ENCODE assay signal across 27 mouse cellular contexts in genomic region chr10:28338536-28338935, GRCm38 (mm10).
DNase-seq lines count a peak whose midpoint lies in the region; ATAC-seq and TF ChIP-seq lines count a peak whose summit lies in the region.
"Had no signal": no experiment of that assay in that cellular context is flagged by ENCODE, and none has a peak within 500 bp of the region (broad histone marks: within the 10 kb centered on the region; RNA-seq: fewer than 3 reads in every experiment).

No protein-coding gene starts in this region.

- H3K4me3 ChIP-seq in forebrain, embryonic 15.5 days = no peak overlapping the region
- H3K4me3 ChIP-seq in forebrain, embryonic 10.5 days = no peak overlapping the region
- H3K4me3 ChIP-seq in layer of hippocampus, adult 2 months = no peak overlapping the region
- no peak overlapping the region for H3K4me3 ChIP-seq in midbrain, embryonic 14.5 days (replicated peaks; ENCODE audit: low read depth, low read length)
- no peak overlapping the region for H3K4me3 ChIP-seq in midbrain, embryonic 16.5 days (ENCODE audit: low read depth, low read length)
- H3K4me3 ChIP-seq in limb, embryonic 10.5 days = no peak overlapping the region
- H3K4me3 ChIP-seq: embryonic facial prominence, embryonic 13.5 days; heart, embryonic 13.5 days; left cerebral cortex, adult 2 months; limb, embryonic 15.5 days; liver, embryonic 13.5 days; megakaryocyte, embryonic 14.5 days; midbrain, embryonic 13.5 days had no signal

- no peak overlapping the region for H3K9ac ChIP-seq in forebrain, embryonic 15.5 days (replicated peaks)
- no peak overlapping the region for H3K9ac ChIP-seq in midbrain, embryonic 14.5 days (replicated peaks; ENCODE audit: low read length)
- no peak overlapping the region for H3K9ac ChIP-seq in midbrain, embryonic 16.5 days (ENCODE audit: low read depth, low read length)
- H3K9ac ChIP-seq: embryonic facial prominence, embryonic 13.5 days; heart, embryonic 13.5 days; limb, embryonic 15.5 days; liver, embryonic 13.5 days; midbrain, embryonic 13.5 days had no signal

- no peaks in the 10 kb centered on the region for H3K9me3 ChIP-seq in forebrain, embryonic 15.5 days
- H3K9me3 ChIP-seq in forebrain, embryonic 10.5 days = no peaks in the 10 kb centered on the region
- H3K9me3 ChIP-seq in midbrain, embryonic 14.5 days (ENCODE audit: control insufficient read depth, low read length) = no peaks in the 10 kb centered on the region
- no peaks in the 10 kb centered on the region for H3K9me3 ChIP-seq in midbrain, embryonic 16.5 days (replicated peaks; ENCODE audit: control insufficient read depth, low read length, poor library complexity, severe bottlenecking)
- H3K9me3 ChIP-seq in limb, embryonic 10.5 days (replicated peaks) = no peaks in the 10 kb centered on the region
- H3K9me3 ChIP-seq: embryonic facial prominence, embryonic 13.5 days; heart, embryonic 13.5 days; limb, embryonic 15.5 days; liver, embryonic 13.5 days; megakaryocyte, embryonic 14.5 days; midbrain, embryonic 13.5 days had no signal

- H3K36me3 ChIP-seq in forebrain, embryonic 15.5 days = no peaks in the 10 kb centered on the region
- no peaks in the 10 kb centered on the region for H3K36me3 ChIP-seq in forebrain, embryonic 10.5 days (replicated peaks)
- no peaks in the 10 kb centered on the region for H3K36me3 ChIP-seq in midbrain, embryonic 14.5 days (ENCODE audit: control insufficient read depth, insufficient read depth, low read length)
- no peaks in the 10 kb centered on the region for H3K36me3 ChIP-seq in midbrain, embryonic 16.5 days (ENCODE audit: control insufficient read depth, insufficient read depth, low read length)
- 0 out of 2 replicates have a peak, but pooled peaks cover 2% of the 10 kb centered on the region for H3K36me3 ChIP-seq in limb, embryonic 10.5 days
- H3K36me3 ChIP-seq: embryonic facial prominence, embryonic 13.5 days; liver, embryonic 13.5 days; midbrain, embryonic 13.5 days had no signal

- ATAC-seq in forebrain, embryonic 15.5 days (replicated peaks) = no peak
- ATAC-seq in midbrain, embryonic 14.5 days (ENCODE audit: low FRiP score, low TSS enrichment) = no peak
- ATAC-seq in midbrain, embryonic 16.5 days = no peak
- ATAC-seq: intestine, embryonic 16.5 days; lung, postnatal 0 days; midbrain, embryonic 13.5 days had no signal

- DNase-seq in forebrain, embryonic 10.5 days (ENCODE audit: extremely low spot score, low spot score) = no peak
- DNase-seq in layer of hippocampus, adult 2 months (ENCODE audit: low spot score in 2 of 2) = no peak
- DNase-seq in layer of hippocampus, postnatal 10 days (ENCODE audit: low spot score in 2 of 2) = no peak
- DNase-seq in midbrain, embryonic 14.5 days = peak; percentile 2
- no peak for DNase-seq in limb, embryonic 10.5 days (ENCODE audit: low spot score)
- DNase-seq: adrenal gland, postnatal 25 days; B cell, adult 2 months; cerebellum, adult 2 months; gastrocnemius, postnatal 10 days; heart, postnatal 10 days; kidney, adult 8-10 months; kidney, postnatal 4 days; liver, embryonic 13.5 days; lung, adult 18-20 months; lung, postnatal 4 days; thymus, postnatal 4 days had no signal

- TF ChIP-seq CTCF in layer of hippocampus, adult 2 months (conservative IDR thresholded peaks at IDR 0.05) = no peak

- H3K27ac ChIP-seq in forebrain, embryonic 15.5 days (replicated peaks) = 0 out of 2 replicates have a peak overlapping the region, but pooled peaks have one; percentile 11
- H3K27ac ChIP-seq in forebrain, embryonic 10.5 days = no peak overlapping the region
- peak overlapping the region; percentile 20; the same call in 1 of the 2 replicates for H3K27ac ChIP-seq in layer of hippocampus, adult 2 months
- no peak overlapping the region for H3K27ac ChIP-seq in midbrain, embryonic 14.5 days (replicated peaks; ENCODE audit: low read depth, low read length)
- H3K27ac ChIP-seq in midbrain, embryonic 16.5 days (ENCODE audit: low read length) = no peak overlapping the region
- H3K27ac ChIP-seq in limb, embryonic 10.5 days = no peak overlapping the region
- H3K27ac ChIP-seq: embryonic facial prominence, embryonic 13.5 days; heart, embryonic 13.5 days; kidney, postnatal 0 days; left cerebral cortex, adult 2 months; limb, embryonic 15.5 days; liver, embryonic 13.5 days; midbrain, embryonic 13.5 days had no signal

- H3K4me2 ChIP-seq in forebrain, embryonic 15.5 days (replicated peaks) = no peak overlapping the region
- no peak overlapping the region for H3K4me2 ChIP-seq in midbrain, embryonic 14.5 days (ENCODE audit: low read length)
- no peak overlapping the region for H3K4me2 ChIP-seq in midbrain, embryonic 16.5 days (ENCODE audit: low read length)
- H3K4me2 ChIP-seq: embryonic facial prominence, embryonic 13.5 days; heart, embryonic 13.5 days; limb, embryonic 15.5 days; liver, embryonic 13.5 days; midbrain, embryonic 13.5 days had no signal

- H3K4me1 ChIP-seq in forebrain, embryonic 15.5 days = peaks cover 4% of the 10 kb centered on the region; the same call in 1 of the 2 replicates
- no peaks in the 10 kb centered on the region for H3K4me1 ChIP-seq in forebrain, embryonic 10.5 days
- no peaks in the 10 kb centered on the region for H3K4me1 ChIP-seq in midbrain, embryonic 14.5 days (ENCODE audit: control insufficient read depth, insufficient read depth, low read length)
- no peaks in the 10 kb centered on the region for H3K4me1 ChIP-seq in midbrain, embryonic 16.5 days (ENCODE audit: control insufficient read depth, insufficient read depth, low read length)
- no peaks in the 10 kb centered on the region for H3K4me1 ChIP-seq in limb, embryonic 10.5 days
- H3K4me1 ChIP-seq: embryonic facial prominence, embryonic 13.5 days; limb, embryonic 15.5 days; liver, embryonic 13.5 days; megakaryocyte, embryonic 14.5 days; midbrain, embryonic 13.5 days had no signal

- no peaks in the 10 kb centered on the region for H3K27me3 ChIP-seq in forebrain, embryonic 15.5 days
- no peaks in the 10 kb centered on the region for H3K27me3 ChIP-seq in forebrain, embryonic 10.5 days (ENCODE audit: poor library complexity, severe bottlenecking)
- no peaks in the 10 kb centered on the region for H3K27me3 ChIP-seq in midbrain, embryonic 14.5 days (ENCODE audit: control insufficient read depth, insufficient read depth, low read length)
- no peaks in the 10 kb centered on the region for H3K27me3 ChIP-seq in midbrain, embryonic 16.5 days (ENCODE audit: control insufficient read depth, insufficient read depth, low read depth, low read length)
- no peaks in the 10 kb centered on the region for H3K27me3 ChIP-seq in limb, embryonic 10.5 days (ENCODE audit: low read depth, poor library complexity, severe bottlenecking)
- H3K27me3 ChIP-seq: embryonic facial prominence, embryonic 13.5 days; heart, embryonic 13.5 days; limb, embryonic 15.5 days; liver, embryonic 13.5 days; megakaryocyte, embryonic 14.5 days; midbrain, embryonic 13.5 days had no signal

- 49% methylated on average over 5 of the region's 5 CpGs for WGBS in forebrain, embryonic 15.5 days
- WGBS in forebrain, embryonic 10.5 days = 83% methylated on average over 5 of the region's 5 CpGs
- WGBS in midbrain, embryonic 14.5 days = 60% methylated on average over 5 of the region's 5 CpGs
- 50% methylated on average over 5 of the region's 5 CpGs for WGBS in midbrain, embryonic 16.5 days
- 83% methylated on average over 5 of the region's 5 CpGs for WGBS in limb, embryonic 10.5 days

Comparison
In these comparisons a context has a peak if more than half of its experiments do, and no peak if none do; other contexts are left out.
1. H3K27ac ChIP-seq: peak in forebrain, embryonic 15.5 days (single experiment) and layer of hippocampus, adult 2 months (single experiment); none in forebrain, embryonic 10.5 days (single experiment), midbrain, embryonic 14.5 days (single experiment), midbrain, embryonic 16.5 days (single experiment) and limb, embryonic 10.5 days (single experiment).